Mouse (Mus musculus) testis, postnatal 10 days (tissue): ENCODE results near the gene Gm20883.
"Not testable (repeated sequence)": the region's sequence is repeated elsewhere in the genome, so short reads cannot be mapped to it uniquely, and the experiment has no call there.

Experiments used
- DNase-seq: peaks from one replicate; pipeline ENCODE4 v3.0.0; 2021; ENCODE audit warnings: low spot score

Gm20883 gene

DNA sequence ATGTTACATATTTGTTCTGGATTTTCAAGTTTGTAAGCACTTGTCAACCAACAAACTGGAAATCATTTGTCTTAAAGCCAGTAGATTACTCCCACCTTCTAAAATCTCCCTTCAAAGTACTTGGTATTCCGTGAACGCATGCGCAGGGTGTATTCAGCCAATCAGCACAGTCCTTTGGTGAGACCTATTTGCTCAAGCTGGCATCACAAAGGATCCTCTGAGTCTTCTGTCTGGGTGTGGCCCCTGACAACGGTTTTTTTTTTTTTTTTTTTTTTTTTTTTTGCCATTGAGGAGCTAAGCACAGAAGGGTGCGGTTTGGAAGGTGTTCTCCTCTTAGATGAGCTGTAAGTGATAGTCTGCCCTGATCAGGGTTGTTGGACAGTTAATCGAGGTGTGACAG, at the start of gene Gm20883:
TSS of gene Gm20883 (plus strand) at position 301 of the 400 bp plus-strand sequence.
- not testable (repeated sequence) for DNase-seq
